Mouse (Mus musculus): ENCODE data around the gene Rftn2.
"Not testable (repeated sequence)": the region's sequence is repeated elsewhere in the genome, so short reads cannot be mapped to it uniquely, and the experiment has no call there.

Rftn2 gene

GRCm38 (mm10) chr1:55168591-55168990, 58.0 kb downstream of the Rftn2 start:
- no peak for DNase-seq

- DNase-seq = no peak
These were observed 59.0 kb downstream of the Rftn2 start for GRCm38 (mm10) chr1:55167560-55167959.

GRCm38 (mm10) chr1:55164005-55164404, 62.6 kb downstream of the Rftn2 start:
- no peak for DNase-seq

GRCm38 (mm10) chr1:55162781-55163180, 63.8 kb downstream of the Rftn2 start:
- no peak for DNase-seq

GRCm38 (mm10) chr1:55161895-55162294, 64.7 kb downstream of the Rftn2 start:
- no peak for DNase-seq

GRCm38 (mm10) chr1:55160831-55161638, 65.5 kb downstream of the Rftn2 start:
- no peak for DNase-seq

- no peak for DNase-seq
These were observed 66.4 kb downstream of the Rftn2 start for GRCm38 (mm10) chr1:55160218-55160617.

GRCm38 (mm10) chr1:55158821-55159220, 67.8 kb downstream of the Rftn2 start:
- no peak for DNase-seq

GRCm38 (mm10) chr1:55158211-55158610, 68.4 kb downstream of the Rftn2 start:
- no peak for DNase-seq

- no peak for DNase-seq
These were observed 69.3 kb downstream of the Rftn2 start for GRCm38 (mm10) chr1:55157329-55157728.

- DNase-seq = no peak
These were observed 81.0 kb downstream of the Rftn2 start for GRCm38 (mm10) chr1:55145556-55145955.

- DNase-seq = no peak
These were observed 82.2 kb downstream of the Rftn2 start for GRCm38 (mm10) chr1:55144338-55144737.

GRCm38 (mm10) chr1:55135846-55136245, 90.7 kb downstream of the Rftn2 start:
- DNase-seq = no peak

- no peak for DNase-seq
These were observed 92.3 kb downstream of the Rftn2 start for GRCm38 (mm10) chr1:55134301-55134700.

GRCm38 (mm10) chr1:55133173-55133572, 93.4 kb downstream of the Rftn2 start:
- DNase-seq = no peak

- no peak for DNase-seq
These were observed 94.3 kb downstream of the Rftn2 start for GRCm38 (mm10) chr1:55132308-55132707.

- peak; percentile 56 for DNase-seq
These were observed 95.1 kb downstream of the Rftn2 start for GRCm38 (mm10) chr1:55131424-55132014.

GRCm38 (mm10) chr1:55130943-55131401, 95.6 kb downstream of the Rftn2 start, which contains the start of gene Mob4:
Gene Mob4, plus strand, starts transcription at chr1:55131231.
- peak; percentile 97 for DNase-seq

GRCm38 (mm10) chr1:55130190-55130916, 96.2 kb downstream of the Rftn2 start:
- DNase-seq = no peak

GRCm38 (mm10) chr1:55129716-55130115, 96.9 kb downstream of the Rftn2 start:
- no peak for DNase-seq

GRCm38 (mm10) chr1:55124136-55124535, 102.4 kb downstream of the Rftn2 start:
- DNase-seq = not testable (repeated sequence)

- no peak for DNase-seq
These were observed 103.0 kb downstream of the Rftn2 start for GRCm38 (mm10) chr1:55123561-55123960.

GRCm38 (mm10) chr1:55123046-55123445, 103.5 kb downstream of the Rftn2 start:
- DNase-seq = no peak
